In the genomic region with DNA sequence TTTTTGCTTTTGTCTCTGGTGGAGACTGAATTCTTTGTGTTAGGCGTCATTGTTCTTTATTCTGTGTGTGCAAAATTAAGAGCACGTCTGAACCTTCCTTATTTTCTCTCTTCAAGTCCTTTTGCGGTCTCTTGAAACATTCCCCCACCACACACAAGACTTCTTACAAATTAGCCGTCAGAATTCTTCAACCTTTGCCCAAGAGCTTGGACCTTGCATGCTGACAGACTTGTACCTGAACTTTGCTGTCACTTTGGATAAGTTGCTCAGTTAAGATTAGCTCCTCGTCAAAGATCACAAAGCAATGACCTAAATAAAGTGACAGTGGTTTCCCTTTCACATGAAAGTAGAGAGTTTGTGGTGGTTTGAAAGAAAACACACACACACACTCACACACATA, we compare ENCODE assay signal across 16 mouse cellular contexts.
"Had no signal": no experiment of that assay in that cellular context is flagged by ENCODE, and none has a peak within 500 bp of the region (broad histone marks: within the 10 kb centered on the region; RNA-seq: fewer than 3 reads in every experiment).

No protein-coding gene starts in this region.

- DNase-seq: kidney, postnatal 4 days; left cerebral cortex, postnatal 4 days; lung, adult 2 months; lung, postnatal 14 days; right cerebral cortex, adult 18-20 months; right cerebral cortex, postnatal 14 days; thymus, postnatal 25 days had no signal

- H3K27ac ChIP-seq: hindbrain, embryonic 15.5 days; kidney, postnatal 0 days; limb, embryonic 12.5 days; limb, embryonic 15.5 days; macrophage; midbrain, embryonic 12.5 days; midbrain, embryonic 15.5 days; neural tube, embryonic 12.5 days; neural tube, embryonic 15.5 days had no signal

- ATAC-seq: midbrain, embryonic 15.5 days had no signal

- H3K36me3 ChIP-seq: limb, embryonic 12.5 days; limb, embryonic 15.5 days; midbrain, embryonic 15.5 days; neural tube, embryonic 12.5 days had no signal

- H3K27me3 ChIP-seq: hindbrain, embryonic 15.5 days; limb, embryonic 15.5 days; midbrain, embryonic 15.5 days; neural tube, embryonic 12.5 days; neural tube, embryonic 15.5 days had no signal

- H3K9me3 ChIP-seq: hindbrain, embryonic 15.5 days; limb, embryonic 12.5 days; limb, embryonic 15.5 days; midbrain, embryonic 15.5 days; neural tube, embryonic 12.5 days had no signal

- H3K9ac ChIP-seq: hindbrain, embryonic 15.5 days; limb, embryonic 12.5 days; limb, embryonic 15.5 days; midbrain, embryonic 12.5 days; midbrain, embryonic 15.5 days; neural tube, embryonic 12.5 days; neural tube, embryonic 15.5 days had no signal

- H3K4me3 ChIP-seq: hindbrain, embryonic 15.5 days; limb, embryonic 12.5 days; limb, embryonic 15.5 days; midbrain, embryonic 12.5 days; midbrain, embryonic 15.5 days; neural tube, embryonic 12.5 days; neural tube, embryonic 15.5 days had no signal

- H3K4me1 ChIP-seq: limb, embryonic 12.5 days had no signal

- H3K4me2 ChIP-seq: hindbrain, embryonic 15.5 days; limb, embryonic 12.5 days; limb, embryonic 15.5 days; midbrain, embryonic 12.5 days; midbrain, embryonic 15.5 days; neural tube, embryonic 12.5 days; neural tube, embryonic 15.5 days had no signal
